Mouse (Mus musculus): Measurements from ENCODE around the gene Mgat2. TPM values are rescaled to one million over a fixed set of nuclear protein-coding genes. Genes with fewer than 3 reads are reported as not detected.

Gene Mgat2
- polyA plus RNA-seq, 1 experiment from 2014 or later = 40.7 TPM

GRCm38 (mm10) chr12:69198164-69198535 is 14.2 kb downstream of the Mgat2 start, which contains the start of gene Dnaaf2:
Gene Dnaaf2, minus strand, starts transcription at chr12:69198429.
- Histone ChIP-seq H3K27ac (replicated peaks) (peak within 1 kb of the TSS; percentile 95), H3K4me1 (peaks cover 31% of the 10 kb centered on the region), H3K9me3 (replicated peaks) (no peaks in the 10 kb centered on the region), H3K9ac (replicated peaks) (peak within 1 kb of the TSS; percentile 85), H3K27me3 (replicated peaks) (no peaks in the 10 kb centered on the region), H3K4me2 (peak within 1 kb of the TSS; percentile 95), H3K36me3 (peaks cover 14% of the 10 kb centered on the region; the same call in 1 of the 2 replicates), H3K4me3 (replicated peaks) (peak within 1 kb of the TSS; percentile 96)
- under 1% methylated on average over 18 of the region's 18 CpGs for WGBS
- peak; percentile 47 for ATAC-seq (ENCODE audit: low FRiP score)

GRCm38 (mm10) chr12:69198985-69199384 is 15.0 kb downstream of the Mgat2 start:
- peak overlapping the region; percentile 95 for H3K4me2 ChIP-seq

GRCm38 (mm10) chr12:69204052-69204833 is 20.3 kb downstream of the Mgat2 start, which contains the start of gene Gm49384:
Gene Gm49384, minus strand, starts transcription at chr12:69204267.
- peak within 1 kb of the TSS; percentile 25; the same call in 1 of the 2 replicates for H3K4me2 ChIP-seq
- no peaks in the 10 kb centered on the region for H3K9me3 ChIP-seq (replicated peaks)
- H3K4me1 ChIP-seq = peaks cover 9% of the 10 kb centered on the region
- no peak within 1 kb of the TSS for H3K4me3 ChIP-seq (replicated peaks)
- H3K9ac ChIP-seq (replicated peaks) = no peak within 1 kb of the TSS
- H3K27ac ChIP-seq (replicated peaks) = no peak within 1 kb of the TSS
- H3K36me3 ChIP-seq = peaks cover 11% of the 10 kb centered on the region; the same call in 1 of the 2 replicates
- 0 out of 2 replicates have a peak, but pooled peaks have one; percentile 45 for ATAC-seq (ENCODE audit: low FRiP score)
- no peaks in the 10 kb centered on the region for H3K27me3 ChIP-seq (replicated peaks)
- WGBS = 59% methylated on average over 16 of the region's 16 CpGs

More at GRCm38 (mm10) chr12:69198985-69199384, 15.0 kb downstream of the Mgat2 start:
- H3K4me1 ChIP-seq = peaks cover 33% of the 10 kb centered on the region
- ATAC-seq (ENCODE audit: low FRiP score) = no peak
- peaks cover 14% of the 10 kb centered on the region; the same call in 1 of the 2 replicates for H3K36me3 ChIP-seq
- H3K27me3 ChIP-seq (replicated peaks) = no peaks in the 10 kb centered on the region
- no peak overlapping the region for H3K27ac ChIP-seq (replicated peaks)
- H3K4me3 ChIP-seq (replicated peaks) = no peak overlapping the region
- 0 out of 2 replicates have a peak overlapping the region, but pooled peaks have one; percentile 85 for H3K9ac ChIP-seq (replicated peaks)
- no peaks in the 10 kb centered on the region for H3K9me3 ChIP-seq (replicated peaks)

GRCm38 (mm10) chr12:69207396-69207795 is 23.4 kb downstream of the Mgat2 start:
- Histone ChIP-seq H3K9me3 (replicated peaks) (no peaks in the 10 kb centered on the region), H3K36me3 (no peaks in the 10 kb centered on the region), H3K4me3 (replicated peaks) (no peak overlapping the region), H3K4me2 (no peak overlapping the region), H3K4me1 (peaks cover 4% of the 10 kb centered on the region), H3K9ac (replicated peaks) (no peak overlapping the region), H3K27ac (replicated peaks) (no peak overlapping the region), H3K27me3 (replicated peaks) (no peaks in the 10 kb centered on the region)
- no peak for ATAC-seq (ENCODE audit: low FRiP score)
- WGBS = 95% methylated on average over 8 of the region's 8 CpGs

- Histone ChIP-seq H3K27ac (replicated peaks) (no peak overlapping the region), H3K9ac (replicated peaks) (no peak overlapping the region), H3K9me3 (replicated peaks) (no peaks in the 10 kb centered on the region), H3K4me1 (peaks cover 4% of the 10 kb centered on the region), H3K36me3 (no peaks in the 10 kb centered on the region), H3K27me3 (replicated peaks) (no peaks in the 10 kb centered on the region), H3K4me2 (no peak overlapping the region), H3K4me3 (replicated peaks) (no peak overlapping the region)
- no peak for ATAC-seq (ENCODE audit: low FRiP score)
- 97% methylated on average over 7 of the region's 7 CpGs for WGBS
Observed at GRCm38 (mm10) chr12:69207926-69208325, 24.0 kb downstream of the Mgat2 start.

- ATAC-seq (ENCODE audit: low FRiP score) = no peak
- 94% methylated on average over 2 of the region's 2 CpGs for WGBS
- peaks cover 4% of the 10 kb centered on the region for H3K4me1 ChIP-seq
- no peak overlapping the region for H3K9ac ChIP-seq (replicated peaks)
- H3K4me2 ChIP-seq = no peak overlapping the region
- no peaks in the 10 kb centered on the region for H3K36me3 ChIP-seq
- no peaks in the 10 kb centered on the region for H3K27me3 ChIP-seq (replicated peaks)
- no peak overlapping the region for H3K4me3 ChIP-seq (replicated peaks)
- no peaks in the 10 kb centered on the region for H3K9me3 ChIP-seq (replicated peaks)
- H3K27ac ChIP-seq (replicated peaks) = no peak overlapping the region
Observed at GRCm38 (mm10) chr12:69208520-69208919, 24.6 kb downstream of the Mgat2 start.

GRCm38 (mm10) chr12:69210056-69210979 is 26.4 kb downstream of the Mgat2 start:
- Histone ChIP-seq H3K9me3 (replicated peaks) (no peaks in the 10 kb centered on the region), H3K4me3 (replicated peaks) (no peak overlapping the region), H3K36me3 (no peaks in the 10 kb centered on the region), H3K27ac (replicated peaks) (no peak overlapping the region), H3K4me2 (no peak overlapping the region), H3K27me3 (replicated peaks) (no peaks in the 10 kb centered on the region), H3K4me1 (no peaks in the 10 kb centered on the region), H3K9ac (replicated peaks) (no peak overlapping the region)
- 87% methylated on average over 18 of the region's 18 CpGs for WGBS
- no peak for ATAC-seq (ENCODE audit: low FRiP score)

- H3K36me3 ChIP-seq = no peaks in the 10 kb centered on the region
- ATAC-seq (ENCODE audit: low FRiP score) = no peak
- no peak overlapping the region for H3K27ac ChIP-seq (replicated peaks)
- no peaks in the 10 kb centered on the region for H3K9me3 ChIP-seq (replicated peaks)
- H3K4me1 ChIP-seq = no peaks in the 10 kb centered on the region
- no peak overlapping the region for H3K9ac ChIP-seq (replicated peaks)
- 86% methylated on average over 5 of the region's 5 CpGs for WGBS
- no peak overlapping the region for H3K4me3 ChIP-seq (replicated peaks)
- no peak overlapping the region for H3K4me2 ChIP-seq
- no peaks in the 10 kb centered on the region for H3K27me3 ChIP-seq (replicated peaks)
Observed at GRCm38 (mm10) chr12:69211057-69211456, 27.1 kb downstream of the Mgat2 start.

- no peaks in the 10 kb centered on the region for H3K36me3 ChIP-seq
- no peak for ATAC-seq (ENCODE audit: low FRiP score)
- no peaks in the 10 kb centered on the region for H3K4me1 ChIP-seq
- no peak overlapping the region for H3K4me3 ChIP-seq (replicated peaks)
- no peaks in the 10 kb centered on the region for H3K27me3 ChIP-seq (replicated peaks)
- no peak overlapping the region for H3K9ac ChIP-seq (replicated peaks)
- 95% methylated on average over 13 of the region's 13 CpGs for WGBS
- no peak overlapping the region for H3K4me2 ChIP-seq
- no peaks in the 10 kb centered on the region for H3K9me3 ChIP-seq (replicated peaks)
- no peak overlapping the region for H3K27ac ChIP-seq (replicated peaks)
Observed at GRCm38 (mm10) chr12:69213186-69213777, 29.3 kb downstream of the Mgat2 start.

GRCm38 (mm10) chr12:69214393-69214792 is 30.4 kb downstream of the Mgat2 start:
- H3K4me2 ChIP-seq = no peak overlapping the region
- no peaks in the 10 kb centered on the region for H3K27me3 ChIP-seq (replicated peaks)
- no peaks in the 10 kb centered on the region for H3K9me3 ChIP-seq (replicated peaks)
- H3K36me3 ChIP-seq = no peaks in the 10 kb centered on the region
- no peak overlapping the region for H3K9ac ChIP-seq (replicated peaks)
- no peaks in the 10 kb centered on the region for H3K4me1 ChIP-seq
- ATAC-seq (ENCODE audit: low FRiP score) = no peak
- no peak overlapping the region for H3K4me3 ChIP-seq (replicated peaks)
- WGBS = 92% methylated on average over 7 of the region's 7 CpGs
- H3K27ac ChIP-seq (replicated peaks) = no peak overlapping the region

- H3K9ac ChIP-seq (replicated peaks) = no peak overlapping the region
- no peaks in the 10 kb centered on the region for H3K9me3 ChIP-seq (replicated peaks)
- no peaks in the 10 kb centered on the region for H3K4me1 ChIP-seq
- no peaks in the 10 kb centered on the region for H3K27me3 ChIP-seq (replicated peaks)
- no peak for ATAC-seq (ENCODE audit: low FRiP score)
- H3K4me3 ChIP-seq (replicated peaks) = no peak overlapping the region
- no peak overlapping the region for H3K4me2 ChIP-seq
- 88% methylated on average over 3 of the region's 3 CpGs for WGBS
- no peaks in the 10 kb centered on the region for H3K36me3 ChIP-seq
- H3K27ac ChIP-seq (replicated peaks) = no peak overlapping the region
Observed at GRCm38 (mm10) chr12:69215000-69215785, 31.2 kb downstream of the Mgat2 start.
